Mouse (Mus musculus) gastrocnemius, postnatal 4 days (tissue): ENCODE measurements around the gene Nanog. TPM values are rescaled to one million over a fixed set of nuclear protein-coding genes. Genes with fewer than 3 reads are reported as not detected.
"Not testable (repeated sequence)": the region's sequence is repeated elsewhere in the genome, so short reads cannot be mapped to it uniquely, and the experiment has no call there.

Experiments used
- DNase-seq, 2 experiments: peaks; one replicate each; pipeline ENCODE4 v3.0.0; 2021 to 2022; ENCODE audit warnings: low spot score in 2 of 2, mixed read lengths in 2 of 2
- long read RNA-seq, 2 experiments: library from polyadenylated mRNA; stranded (forward); transcript quantifications; one replicate each; pipeline ENCODE4 v2.0.0; 2021
- total RNA-seq, 2 experiments: library from RNA; stranded (reverse); gene quantifications; 2 replicates each; pipeline ENCODE4 v1.2.3; 2021

Gene Nanog
- total RNA-seq = not detected
- long read RNA-seq, experiment 1 = 0 reads
- long read RNA-seq, experiment 2 = 0 reads

GRCm38 (mm10) chr6:122707036-122707800 is at the start of gene Nanog:
Nanog (plus strand) TSS chr6:122707489.
- no peak for DNase-seq

GRCm38 (mm10) chr6:122657630-122658029 is 49.7 kb upstream of the Nanog start:
- no peak for DNase-seq

GRCm38 (mm10) chr6:122659567-122659966 is 47.7 kb upstream of the Nanog start:
- DNase-seq = no peak

- no peak for DNase-seq
Observed at GRCm38 (mm10) chr6:122660601-122661379, 46.5 kb upstream of the Nanog start.

GRCm38 (mm10) chr6:122662551-122663264 is 44.6 kb upstream of the Nanog start:
- DNase-seq = no peak

GRCm38 (mm10) chr6:122663596-122664206 is 43.6 kb upstream of the Nanog start:
- no peak for DNase-seq

- no peak for DNase-seq
Observed at GRCm38 (mm10) chr6:122665866-122666265, 41.4 kb upstream of the Nanog start.

- no peak for DNase-seq
Observed at GRCm38 (mm10) chr6:122667715-122668114, 39.6 kb upstream of the Nanog start.

- no peak for DNase-seq
Observed at GRCm38 (mm10) chr6:122668823-122669222, 38.5 kb upstream of the Nanog start.

- DNase-seq = peak; percentile 82 to 91
Observed at GRCm38 (mm10) chr6:122669406-122670200, 37.7 kb upstream of the Nanog start.

- DNase-seq = no peak
Observed at GRCm38 (mm10) chr6:122670201-122670551, 37.1 kb upstream of the Nanog start.

- DNase-seq = no peak
Observed at GRCm38 (mm10) chr6:122670841-122671240, 36.4 kb upstream of the Nanog start.

- no peak for DNase-seq
Observed at GRCm38 (mm10) chr6:122672746-122673145, 34.5 kb upstream of the Nanog start.

GRCm38 (mm10) chr6:122682646-122683045 is 24.6 kb upstream of the Nanog start:
- DNase-seq = no peak

- DNase-seq = no peak
Observed at GRCm38 (mm10) chr6:122686709-122687108, 20.6 kb upstream of the Nanog start.

GRCm38 (mm10) chr6:122689411-122690055 is 17.8 kb upstream of the Nanog start:
- no peak for DNase-seq

- DNase-seq = no peak
Observed at GRCm38 (mm10) chr6:122690082-122690481, 17.2 kb upstream of the Nanog start.

GRCm38 (mm10) chr6:122695398-122695797 is 11.9 kb upstream of the Nanog start:
- DNase-seq = no peak

- not testable (repeated sequence) for DNase-seq
Observed at GRCm38 (mm10) chr6:122699628-122700027, 7.7 kb upstream of the Nanog start.

GRCm38 (mm10) chr6:122701816-122702215 is 5.5 kb upstream of the Nanog start:
- no peak for DNase-seq
